Mouse (Mus musculus) cerebellum, postnatal 25 days (tissue): ENCODE results near the gene Bmp4.

Experiments
- DNase-seq, 2 experiments: peaks; one replicate each; pipeline ENCODE4 v3.0.0; 2021; ENCODE audit warnings: mixed read lengths in 2 of 2

The Bmp4 gene

DNA sequence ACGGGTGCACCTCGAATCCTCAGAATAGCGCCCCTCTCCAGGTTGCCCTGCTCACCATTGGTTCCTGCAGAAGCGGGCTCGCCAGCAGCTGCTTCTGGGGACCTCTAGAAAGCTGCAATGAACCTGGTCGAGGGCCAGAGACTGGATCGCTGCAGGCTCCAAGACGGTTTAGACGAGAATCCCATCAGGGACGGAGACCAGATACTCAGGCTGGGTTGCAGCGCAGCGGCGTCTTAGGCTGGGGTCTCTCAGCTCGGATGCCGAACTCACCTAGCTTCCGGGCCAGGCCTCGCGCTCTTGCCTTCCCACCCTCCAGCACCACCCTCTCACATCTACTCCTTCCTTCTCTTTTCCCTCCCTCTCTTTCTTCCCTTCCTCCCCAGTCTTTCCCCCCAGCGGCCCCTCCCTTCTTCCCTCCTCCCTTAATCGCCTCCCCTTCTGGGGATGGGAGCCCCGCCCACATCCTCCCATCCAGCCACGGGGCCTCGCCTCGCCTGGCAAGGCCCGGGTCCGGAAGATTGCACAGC lies at the start of gene Bmp4:
Bmp4 (minus strand) TSS at position 421 of the 527 bp plus-strand sequence.
- DNase-seq: no peak

DNA sequence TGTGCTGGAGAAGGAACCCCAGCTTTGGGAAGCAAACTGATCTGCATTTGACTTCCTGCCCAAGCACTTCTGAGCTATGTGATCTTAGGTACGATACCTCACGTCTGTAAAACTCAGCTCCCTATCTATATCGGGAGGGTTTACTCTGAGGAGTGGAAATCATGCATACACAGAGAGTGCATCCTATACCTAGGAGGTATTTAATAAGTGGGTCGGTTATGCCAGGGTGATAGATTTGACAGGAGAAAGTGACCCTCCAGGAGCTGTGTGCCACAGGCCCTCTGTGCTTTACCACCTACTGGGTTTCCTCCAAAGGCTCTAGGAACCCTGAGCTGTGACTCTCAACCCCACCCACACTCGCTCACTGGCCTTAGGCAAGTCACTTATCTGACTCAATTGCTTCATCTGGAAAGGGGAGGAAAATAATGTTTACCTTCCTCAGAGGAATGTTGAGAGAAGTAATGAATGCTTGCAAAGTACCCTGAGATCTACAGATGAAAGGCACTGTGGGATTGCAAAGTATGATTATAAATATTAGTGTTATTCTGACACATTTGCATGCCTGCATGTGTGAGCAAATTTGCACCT lies 49.1 kb upstream of the Bmp4 start:
- DNase-seq: no peak

DNA sequence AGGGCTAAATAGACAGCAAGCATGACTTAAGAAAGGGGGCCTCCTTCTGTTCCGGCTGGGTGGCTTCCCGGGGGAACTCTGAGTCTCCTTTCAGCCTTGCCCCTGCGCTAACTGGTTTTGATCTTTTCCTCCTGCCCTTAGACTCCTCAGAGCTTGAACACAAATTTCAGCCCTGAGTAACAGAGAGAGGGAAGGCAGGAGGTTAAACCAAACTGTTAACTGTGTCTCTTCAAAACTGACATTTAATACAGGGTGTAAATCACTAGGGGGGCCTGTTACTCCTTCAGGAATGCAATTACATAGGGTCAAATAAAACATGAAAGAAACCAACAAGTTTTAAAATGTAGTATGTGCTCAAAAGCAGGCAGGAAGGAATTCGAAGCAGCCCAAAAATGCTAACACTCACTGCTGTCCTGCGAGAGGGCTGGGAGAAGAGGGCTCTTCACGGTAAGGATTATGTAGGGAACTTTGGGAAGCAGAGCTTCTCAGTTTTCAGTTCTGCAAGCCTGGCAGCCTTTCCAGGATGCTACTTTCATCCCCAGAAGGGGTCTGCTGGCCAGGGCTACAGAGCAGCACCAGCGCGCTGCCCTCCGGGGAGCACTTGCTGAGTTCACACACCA lies 46.1 kb upstream of the Bmp4 start:
- no peak for DNase-seq

DNA sequence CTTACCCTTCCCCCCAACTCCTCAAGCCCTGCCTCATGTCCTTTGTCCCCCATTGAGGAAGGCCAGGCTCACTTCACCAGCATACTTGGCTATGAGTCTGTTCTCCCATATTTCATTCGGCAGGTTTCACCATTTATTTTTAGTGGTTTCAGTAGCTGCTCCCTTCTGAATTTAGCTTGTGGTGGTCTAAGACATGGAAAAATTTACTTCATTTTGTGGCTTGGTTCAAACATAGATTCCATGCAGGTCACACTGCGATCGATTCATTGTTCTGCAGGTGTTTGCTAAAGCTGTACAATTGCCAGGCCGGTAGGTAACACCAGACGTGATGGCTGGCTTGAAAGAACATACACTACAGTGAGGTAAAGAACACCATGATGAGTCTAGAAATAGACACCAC lies 39.8 kb upstream of the Bmp4 start:
- DNase-seq: no peak

DNA sequence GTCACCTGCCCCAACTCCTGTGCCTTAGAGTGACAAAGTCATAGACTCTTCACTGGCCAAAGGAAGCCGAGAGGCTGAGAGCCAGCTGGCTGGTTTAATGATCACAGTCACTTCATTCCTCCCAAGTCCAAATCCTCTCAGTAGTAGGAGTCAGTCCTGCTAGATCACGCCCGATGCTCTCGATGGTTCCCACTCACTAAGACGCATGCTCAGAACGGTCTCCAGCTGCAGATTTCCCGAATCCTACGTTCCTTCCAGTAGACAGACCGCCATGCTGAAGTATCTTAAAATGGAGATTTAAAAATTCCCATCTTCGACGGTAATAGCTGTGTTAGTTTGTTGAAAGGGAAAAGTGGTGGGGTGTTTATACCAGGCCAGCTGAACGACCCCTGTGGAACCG lies 36.8 kb upstream of the Bmp4 start:
- DNase-seq: no peak

DNA sequence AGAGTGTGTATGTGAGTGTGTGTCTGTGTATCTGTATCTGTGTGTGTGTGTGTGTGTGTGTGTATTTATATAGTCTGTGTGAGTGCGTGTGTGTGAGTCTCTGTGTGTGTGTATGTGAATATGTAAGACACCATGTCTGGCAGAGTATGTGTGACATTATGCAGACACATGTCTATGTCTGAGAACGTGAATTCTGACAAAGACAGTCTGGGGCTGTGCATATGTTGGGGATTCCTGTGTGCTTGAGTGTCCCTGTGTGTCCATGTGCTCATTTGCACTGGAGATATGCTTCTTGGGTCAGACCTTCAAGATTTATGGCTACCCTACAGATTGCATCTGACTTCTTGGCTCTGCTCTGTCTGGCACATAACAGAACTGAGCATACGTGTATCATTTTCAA lies 31.4 kb upstream of the Bmp4 start:
- no peak for DNase-seq

DNA sequence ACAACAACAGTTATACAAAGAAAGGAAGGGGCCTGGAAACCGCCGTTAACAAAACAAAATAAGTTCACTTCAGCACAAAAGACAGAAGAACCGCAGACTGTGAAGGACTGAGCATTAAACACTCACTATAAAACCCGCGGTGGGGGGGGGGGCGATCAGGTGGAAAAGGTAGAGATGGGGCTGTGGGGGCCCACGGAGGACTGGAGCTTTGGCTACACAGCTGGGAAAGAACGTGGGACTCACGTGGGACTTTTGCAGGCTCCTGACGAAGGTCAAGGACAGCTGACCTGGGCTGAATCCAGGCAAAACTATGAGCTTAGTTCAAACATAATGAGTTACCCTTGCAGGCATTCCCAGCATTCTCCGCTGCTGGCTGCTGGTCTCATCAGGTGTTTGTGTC lies 28.8 kb upstream of the Bmp4 start:
- DNase-seq: no peak

DNA sequence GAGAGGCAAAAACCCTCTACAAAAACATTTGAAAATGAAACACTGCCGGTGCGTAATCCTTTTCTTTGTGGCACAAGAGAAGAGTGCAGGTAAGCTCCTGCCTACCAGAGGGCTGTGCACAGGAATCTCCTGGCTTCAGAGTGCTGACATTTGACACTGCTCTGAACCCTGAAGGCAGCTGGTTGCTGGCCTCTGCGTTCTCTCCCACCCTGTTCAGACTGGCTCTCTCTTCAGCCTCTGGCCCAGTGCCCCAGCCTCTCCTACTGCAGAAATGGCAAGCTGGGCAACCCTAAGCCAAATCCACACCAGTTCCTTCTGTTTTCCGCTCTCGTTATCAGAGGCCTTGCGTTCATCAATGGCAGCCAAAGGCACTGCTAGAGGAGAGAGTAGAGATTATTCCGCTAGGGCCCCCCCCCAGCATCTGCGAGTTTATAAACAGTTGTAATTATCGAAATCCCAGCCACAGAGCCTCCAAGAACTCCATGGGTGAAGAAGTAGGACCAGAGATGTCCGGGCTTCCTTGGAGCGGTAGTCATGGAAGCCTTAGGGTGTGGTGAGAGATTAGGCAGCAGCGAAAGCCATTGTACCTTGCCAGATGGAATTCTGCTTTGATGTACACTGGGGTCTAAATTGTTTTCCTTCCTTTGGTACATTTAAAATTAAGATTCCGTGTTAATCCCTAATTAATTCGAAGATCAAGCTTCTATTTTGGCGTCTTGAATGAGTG lies 28.1 kb upstream of the Bmp4 start:
- no peak for DNase-seq

DNA sequence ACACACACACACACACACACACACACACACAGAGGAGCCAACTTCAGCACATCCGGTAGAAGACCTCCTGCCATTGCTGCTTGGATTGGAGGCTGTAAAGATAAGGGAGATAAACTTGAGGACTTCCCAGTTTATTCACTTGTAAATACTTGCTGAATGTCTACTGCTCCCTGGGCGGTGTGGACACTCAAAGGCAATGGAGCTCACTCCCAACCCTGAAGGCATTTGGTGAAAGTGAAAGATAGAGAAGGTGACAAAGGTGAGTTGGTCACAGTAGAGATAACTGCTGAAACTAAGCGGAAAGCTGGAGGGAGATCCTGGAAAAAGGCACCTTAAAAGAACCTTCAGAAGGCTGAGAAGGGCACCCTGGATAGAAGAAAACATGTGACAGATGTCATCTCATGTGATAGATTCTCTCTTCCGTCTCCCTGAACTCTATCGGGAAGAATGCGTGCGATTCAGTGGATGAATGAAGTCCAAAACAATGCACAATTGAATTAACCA lies 22.1 kb upstream of the Bmp4 start:
- no peak for DNase-seq

DNA sequence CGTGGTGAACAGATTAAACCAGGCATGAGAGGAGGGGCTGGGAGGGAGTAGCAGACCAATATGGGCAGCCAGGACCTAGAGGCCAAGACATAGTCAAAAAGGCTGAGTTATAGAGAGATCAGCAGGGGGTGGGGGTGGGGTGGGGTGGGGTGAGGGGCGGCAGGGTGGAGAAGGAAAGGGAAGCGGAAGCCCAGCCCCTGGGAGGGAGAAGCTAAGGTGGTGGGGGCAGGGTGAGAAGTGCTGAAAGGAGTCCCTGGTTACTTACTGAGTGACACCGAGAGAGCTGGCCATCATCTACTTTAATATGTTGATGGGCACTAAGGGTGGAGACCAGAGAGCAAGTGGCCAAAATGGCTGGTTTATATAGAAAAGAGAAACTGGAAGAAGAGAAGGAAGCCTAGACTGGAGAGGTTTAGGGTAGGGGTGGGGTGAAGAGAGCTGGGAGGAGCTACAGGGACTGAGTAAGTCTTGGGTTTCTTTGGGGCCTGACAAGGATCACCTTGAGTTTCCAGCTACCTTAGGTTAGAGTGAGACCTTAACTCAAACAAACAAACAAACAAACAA lies 20.2 kb upstream of the Bmp4 start:
- DNase-seq: no peak

DNA sequence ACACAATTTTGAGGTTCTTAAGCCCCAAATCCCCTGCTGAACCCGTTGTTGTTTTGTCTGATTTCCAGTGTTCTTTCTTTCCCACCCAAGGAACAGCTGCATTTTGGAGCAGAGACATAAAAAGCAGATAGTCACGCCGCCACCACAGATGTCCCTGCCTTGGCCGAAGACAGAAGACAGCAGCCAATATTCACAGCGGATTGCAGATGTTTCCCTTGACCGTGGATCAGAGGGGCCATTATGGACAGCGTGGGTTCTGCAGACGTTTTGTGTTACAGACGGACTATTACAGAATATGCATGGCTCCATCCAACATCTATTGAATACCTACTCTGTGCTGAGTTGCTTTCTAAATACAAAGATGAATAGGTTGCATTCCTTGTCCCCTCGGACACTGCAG lies 18.5 kb upstream of the Bmp4 start:
- DNase-seq: no peak

DNA sequence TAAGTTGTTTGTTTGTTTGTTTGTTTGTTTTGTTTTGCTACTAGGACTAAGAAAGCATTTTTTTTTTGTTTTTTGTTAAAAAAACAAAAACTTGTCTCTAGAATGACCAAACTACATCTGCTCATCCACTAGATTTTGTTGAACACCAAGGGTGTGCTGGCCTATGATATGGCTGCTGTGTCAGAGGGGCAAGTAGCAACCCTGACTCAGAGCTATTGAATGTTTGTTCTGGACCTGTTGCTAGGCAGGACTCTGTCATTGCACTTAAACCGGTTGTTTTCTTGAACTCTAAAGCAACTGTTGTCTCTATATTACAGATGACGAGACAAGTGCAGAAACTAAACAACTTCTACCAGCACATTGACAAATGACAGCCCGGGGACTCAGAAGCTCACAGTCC lies 17.9 kb upstream of the Bmp4 start:
- DNase-seq: no peak

DNA sequence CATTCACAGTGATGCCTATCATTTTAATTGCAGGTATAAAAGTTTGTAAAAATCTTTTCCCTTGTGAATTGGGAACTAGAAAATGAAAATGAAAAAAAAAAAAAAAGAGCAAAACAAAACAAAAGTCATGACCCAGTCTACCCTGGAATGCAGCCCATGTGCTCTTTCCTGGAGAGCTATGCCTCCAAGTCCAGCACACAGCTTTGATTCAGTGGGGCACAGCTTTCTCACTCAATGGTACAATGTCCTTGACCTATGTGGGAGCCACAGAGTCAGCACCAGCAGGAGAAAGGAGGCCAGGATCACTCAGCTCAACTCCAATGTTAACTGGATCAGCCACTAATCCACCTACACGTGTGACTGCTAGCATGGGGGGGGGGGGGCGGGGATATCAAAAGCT lies 9.5 kb upstream of the Bmp4 start:
- DNase-seq: no peak

DNA sequence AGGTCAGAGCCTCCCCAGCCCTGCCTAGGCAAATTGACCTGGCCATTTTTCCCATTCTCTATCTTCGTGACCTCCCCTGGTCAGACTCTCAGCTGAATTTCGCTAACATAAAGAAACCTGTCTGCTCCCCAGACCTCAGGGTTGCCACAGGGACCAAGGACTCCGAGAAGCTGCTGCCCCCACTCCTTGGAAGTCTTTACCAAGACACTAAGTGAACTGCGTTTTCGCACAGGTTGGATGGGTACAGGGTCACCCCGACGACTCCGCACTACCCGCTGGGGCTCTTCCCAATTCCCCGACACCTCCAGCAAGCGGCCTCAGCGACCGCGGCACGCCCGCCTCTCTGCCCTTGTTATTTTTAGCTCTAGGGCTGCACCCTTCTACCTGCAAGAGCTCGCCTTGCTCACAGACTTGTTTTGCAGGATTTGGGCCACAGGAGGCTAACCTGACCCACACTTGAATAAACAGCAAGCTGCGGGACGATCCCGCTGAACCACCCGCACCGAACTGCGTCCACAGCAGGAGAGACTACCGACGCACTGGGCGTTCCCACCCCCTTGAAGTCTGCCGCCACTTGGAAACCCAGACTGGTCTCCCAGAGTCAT lies 7.7 kb upstream of the Bmp4 start:
- peak; percentile 27 to 32 for DNase-seq

DNA sequence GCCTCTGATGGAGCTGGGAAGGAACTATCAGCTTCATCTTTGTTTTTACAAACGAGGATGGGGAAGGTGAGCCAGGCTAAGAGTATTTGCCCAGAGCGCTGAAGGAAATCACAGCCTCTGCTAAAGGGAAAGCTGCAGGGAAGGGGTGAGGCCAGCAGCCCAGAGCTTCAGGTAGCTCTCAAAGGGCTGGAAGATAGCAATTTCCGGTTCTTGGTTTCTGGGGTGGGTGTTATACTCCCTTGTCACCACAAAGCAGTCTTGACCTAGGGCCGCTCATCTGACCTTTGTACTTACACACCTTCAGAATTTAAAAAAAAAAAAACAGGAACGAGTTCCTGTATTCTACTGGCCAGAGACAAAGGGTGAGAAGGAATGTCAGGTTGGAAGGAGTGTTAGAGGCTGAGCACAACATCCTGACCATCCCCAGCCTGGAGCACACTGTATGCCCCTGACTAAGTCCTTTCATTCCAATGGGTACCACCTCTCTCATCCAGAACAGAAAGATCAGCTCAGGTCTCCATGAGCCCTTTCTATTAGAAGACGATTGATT lies 1.2 kb upstream of the Bmp4 start:
- no peak for DNase-seq

DNA sequence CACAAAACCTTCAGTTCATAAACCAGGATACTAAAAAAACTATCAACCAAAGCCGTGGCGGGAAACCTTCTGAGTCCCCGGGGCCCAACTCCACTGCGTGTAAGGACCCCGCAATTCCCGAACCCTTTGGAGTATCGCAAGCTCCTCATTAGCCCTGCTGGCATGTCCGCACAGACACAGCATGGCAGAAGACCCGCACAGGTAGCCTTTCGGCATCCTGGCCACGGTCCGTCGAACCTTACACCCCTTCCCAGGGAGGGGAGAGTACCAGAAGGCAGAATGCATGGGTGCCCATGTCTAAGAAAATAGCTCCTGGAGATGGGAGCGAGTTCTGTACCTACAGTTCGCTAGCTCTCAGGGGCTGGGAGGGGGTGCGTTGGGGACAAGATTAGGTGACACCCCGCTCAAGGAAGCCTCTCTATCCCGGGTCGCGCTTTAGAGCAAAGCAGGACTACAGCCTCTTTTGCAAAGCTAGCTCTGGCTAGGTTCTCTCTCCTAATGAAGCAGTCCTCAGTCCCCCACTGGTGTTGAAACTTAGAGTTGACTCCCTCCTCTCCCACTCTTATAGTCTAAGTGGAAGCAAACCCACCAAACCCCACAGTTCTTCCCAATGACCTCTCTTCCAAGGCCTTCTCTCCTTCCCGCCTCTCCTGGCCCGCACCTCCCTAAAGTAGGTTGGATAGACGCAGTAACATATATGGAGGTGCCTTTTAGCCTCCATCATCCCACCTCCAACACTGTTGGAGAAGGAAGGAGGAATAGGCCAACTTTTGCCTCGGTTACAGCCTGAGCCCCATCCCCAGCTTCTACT lies 826 bp downstream of the Bmp4 start:
- no peak for DNase-seq

DNA sequence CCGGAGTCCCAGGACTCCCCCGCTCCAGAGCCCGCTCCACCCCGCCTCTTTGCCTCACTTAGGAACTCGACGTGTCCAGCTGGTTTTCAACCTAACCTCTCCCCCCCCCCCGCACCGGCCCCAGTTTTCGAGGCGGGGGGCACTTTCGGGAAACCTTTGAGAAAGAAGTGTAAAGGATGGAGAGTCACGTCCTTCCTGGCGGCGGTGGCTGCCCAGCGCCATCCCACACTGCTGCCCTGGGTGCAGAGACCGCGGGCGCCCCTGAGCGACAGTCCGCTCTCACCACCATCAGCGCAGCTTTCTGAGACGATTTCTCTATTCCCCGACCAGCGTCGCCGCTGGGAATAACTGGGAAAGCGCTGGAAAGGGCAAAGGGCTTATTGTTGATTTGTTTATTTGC lies 1.8 kb downstream of the Bmp4 start:
- no peak for DNase-seq

DNA sequence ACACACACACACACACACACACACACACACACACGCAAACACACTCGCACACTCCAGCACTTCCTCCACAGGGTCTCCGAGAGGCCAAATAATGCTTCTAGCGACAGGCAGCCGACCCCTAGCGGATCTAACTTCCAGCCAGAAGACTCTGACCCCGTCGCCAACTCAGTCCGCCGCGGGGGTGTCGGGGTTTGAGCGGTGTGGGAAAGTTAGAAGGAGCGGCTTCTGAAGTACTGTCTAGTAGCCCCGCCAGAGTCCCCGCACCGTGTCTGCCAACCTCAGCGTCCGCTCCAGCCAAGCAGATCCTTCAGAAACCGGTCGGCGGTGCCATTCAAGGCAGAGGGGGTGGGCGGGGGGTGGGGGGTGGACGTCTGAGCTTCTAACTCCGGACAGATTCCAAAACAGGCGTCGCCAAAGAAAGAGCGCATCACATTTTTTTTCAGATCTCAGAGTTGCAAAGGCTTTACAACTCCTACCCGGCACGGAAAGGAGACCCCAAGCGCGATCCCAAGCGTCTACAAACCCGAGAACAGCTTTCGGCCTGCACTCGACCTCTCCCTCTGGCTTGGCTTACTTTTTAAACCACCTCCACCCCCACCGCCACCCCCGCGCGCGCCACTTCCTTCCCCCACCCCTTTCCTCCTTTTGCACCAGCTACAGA lies 2.5 kb downstream of the Bmp4 start:
- DNase-seq: peak in 1 of 2 experiments; percentile 18

DNA sequence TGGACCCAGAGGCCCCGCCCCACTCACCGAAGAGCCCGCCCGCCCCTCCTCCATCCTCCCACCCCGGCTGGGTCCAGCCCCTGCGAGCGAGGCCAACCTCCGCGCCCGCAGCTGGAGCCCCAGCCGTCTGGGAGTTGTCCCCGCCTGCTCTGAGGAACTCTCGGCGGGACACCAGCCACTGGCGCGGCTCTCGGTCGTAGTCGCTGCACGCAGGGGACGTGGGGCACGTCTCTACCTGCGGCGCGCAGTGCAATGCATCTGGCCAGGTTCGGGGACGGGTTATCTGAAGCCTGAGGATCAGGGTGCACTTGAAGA lies 3.2 kb downstream of the Bmp4 start:
- peak; percentile 25 to 48 for DNase-seq

DNA sequence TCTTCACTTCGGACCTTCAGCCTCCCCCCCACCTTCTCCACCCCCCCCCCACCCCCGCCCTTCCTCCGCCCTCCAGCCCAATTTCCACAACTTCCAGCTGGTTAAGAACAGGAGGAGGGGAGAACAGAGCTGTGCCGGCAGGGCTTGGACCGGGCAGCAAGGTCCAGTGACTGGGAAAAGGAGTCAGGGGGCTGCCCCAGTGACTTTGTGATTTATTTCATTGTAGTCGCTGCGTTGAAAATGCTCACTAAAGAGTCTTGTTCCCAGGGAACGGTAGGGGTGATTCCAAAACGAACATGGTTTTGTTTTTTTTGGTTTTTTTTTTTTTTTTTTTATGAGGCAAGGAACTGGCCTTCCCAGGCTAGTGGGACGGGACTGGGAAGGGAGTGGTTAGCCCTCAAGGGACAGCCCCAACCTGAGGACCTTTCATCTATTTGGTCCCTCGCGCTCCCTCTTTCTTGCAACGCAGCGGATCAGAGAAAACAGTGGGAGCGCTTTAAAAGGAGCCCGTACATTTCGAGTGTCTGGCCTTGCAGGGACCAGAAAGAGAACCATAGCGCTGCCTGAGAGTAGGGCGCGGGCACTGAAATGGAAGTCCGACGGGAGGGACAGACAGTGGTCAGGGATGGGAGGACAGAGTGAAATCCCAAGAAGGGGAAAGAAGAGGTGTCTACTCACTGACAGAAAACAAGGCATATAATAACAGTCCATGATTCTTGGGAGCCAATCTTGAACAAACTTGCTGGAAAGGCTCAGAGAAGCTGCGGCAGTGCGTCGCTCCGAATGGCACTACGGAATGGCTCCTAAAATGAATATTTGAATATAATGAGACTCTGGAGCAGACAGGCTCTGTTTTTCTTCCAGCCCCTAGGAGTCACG lies 3.8 kb downstream of the Bmp4 start:
- DNase-seq: no peak
